Mouse (Mus musculus): ENCODE data around the gene Adgrl1. TPM values are rescaled to one million over a fixed set of nuclear protein-coding genes. Genes with fewer than 3 reads are reported as not detected.

Adgrl1 gene
- polyA plus RNA-seq, 1 experiment from 2014 or later = 23.0 TPM

DNA sequence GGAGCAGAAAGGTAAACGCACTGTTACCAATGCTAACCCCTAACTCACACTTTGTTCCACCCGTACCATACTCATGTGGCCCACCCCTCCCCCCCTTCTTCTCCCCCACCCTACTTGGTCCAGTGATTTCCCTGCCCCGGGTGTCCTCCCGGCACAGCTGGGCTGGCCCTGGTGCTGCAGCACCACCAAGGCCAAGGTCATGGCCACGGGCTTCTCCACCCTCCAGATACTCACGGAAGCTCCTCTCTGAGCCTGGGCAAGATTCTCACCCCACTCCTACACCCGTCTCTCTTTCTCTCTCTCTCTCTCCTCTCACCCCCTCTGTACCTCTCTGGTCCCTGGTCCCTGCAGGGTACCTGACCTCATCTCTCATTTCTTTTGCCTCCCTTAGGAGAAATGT is 26.4 kb downstream of the Adgrl1 start:
- no peak overlapping the region for H3K9ac ChIP-seq (ENCODE audit: low read length)
- ATAC-seq (ENCODE audit: insufficient number of reproducible peaks, low FRiP score, low TSS enrichment, low read depth) = no peak
- H3K36me3 ChIP-seq (ENCODE audit: control insufficient read depth, insufficient read depth, low read length) = peaks cover 23% of the 10 kb centered on the region
- no peak for DNase-seq (ENCODE audit: low spot score)
- no peaks in the 10 kb centered on the region for H3K4me1 ChIP-seq (ENCODE audit: control insufficient read depth, insufficient read depth, low read length)
- H3K4me3 ChIP-seq (ENCODE audit: low read depth, low read length) = no peak overlapping the region
- no peaks in the 10 kb centered on the region for H3K27me3 ChIP-seq (ENCODE audit: control insufficient read depth, insufficient read depth, low read length)
- H3K9me3 ChIP-seq (ENCODE audit: control insufficient read depth, low read length) = no peaks in the 10 kb centered on the region
- no peak overlapping the region for H3K27ac ChIP-seq (replicated peaks; ENCODE audit: low read depth, low read length)
- H3K4me2 ChIP-seq (ENCODE audit: low read depth, severe bottlenecking) = no peak overlapping the region
- WGBS = 74% methylated on average over 7 of the region's 7 CpGs

DNA sequence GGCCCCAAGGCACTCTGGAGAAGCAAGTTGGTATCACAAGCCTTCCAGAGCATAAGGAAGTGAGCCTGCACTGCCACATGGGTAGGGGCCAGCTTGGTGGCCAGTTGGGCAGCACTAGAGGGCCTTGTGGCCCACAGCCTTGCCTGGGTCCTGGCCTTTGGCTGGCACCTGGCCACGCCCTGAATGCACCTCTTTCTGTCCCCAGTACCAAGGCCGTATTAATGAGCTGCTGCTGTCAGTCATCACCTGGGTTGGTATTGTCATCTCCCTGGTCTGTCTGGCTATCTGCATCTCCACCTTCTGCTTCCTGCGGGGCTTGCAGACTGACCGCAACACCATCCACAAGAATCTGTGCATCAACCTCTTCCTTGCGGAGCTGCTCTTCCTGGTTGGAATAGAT is 34.3 kb downstream of the Adgrl1 start:
- ATAC-seq (ENCODE audit: insufficient number of reproducible peaks, low FRiP score, low TSS enrichment, low read depth) (no peak), DNase-seq (ENCODE audit: low spot score) (no peak)
- Histone ChIP-seq H3K4me1 (ENCODE audit: control insufficient read depth, insufficient read depth, low read length) (no peaks in the 10 kb centered on the region), H3K4me2 (ENCODE audit: low read depth, severe bottlenecking) (no peak overlapping the region), H3K9ac (ENCODE audit: low read length) (no peak overlapping the region; the same call in 1 of the 2 replicates), H3K9me3 (ENCODE audit: control insufficient read depth, low read length) (no peaks in the 10 kb centered on the region), H3K27ac (replicated peaks; ENCODE audit: low read depth, low read length) (no peak overlapping the region), H3K4me3 (ENCODE audit: low read depth, low read length) (no peak overlapping the region), H3K27me3 (ENCODE audit: control insufficient read depth, insufficient read depth, low read length) (no peaks in the 10 kb centered on the region), H3K36me3 (ENCODE audit: control insufficient read depth, insufficient read depth, low read length) (peaks cover 46% of the 10 kb centered on the region)
- 91% methylated on average over 5 of the region's 5 CpGs for WGBS

DNA sequence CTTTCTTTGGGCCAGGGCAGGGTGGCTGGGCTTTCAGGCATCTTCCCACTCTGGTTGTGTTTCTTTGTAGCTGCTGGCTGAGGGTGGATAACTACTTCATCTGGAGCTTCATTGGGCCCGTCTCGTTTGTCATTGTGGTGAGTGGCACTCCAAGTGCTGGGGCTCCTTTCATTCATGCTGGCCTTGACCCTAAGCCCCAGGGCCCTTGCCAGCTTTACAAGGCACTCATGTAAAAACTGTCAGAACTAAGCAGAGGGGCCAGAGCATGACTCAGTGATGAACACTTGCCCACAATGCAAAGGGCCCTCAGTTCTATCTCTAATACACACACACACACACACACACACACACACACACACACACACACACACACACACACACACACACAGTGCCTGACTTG is 35.1 kb downstream of the Adgrl1 start:
- Histone ChIP-seq H3K9me3 (ENCODE audit: control insufficient read depth, low read length) (no peaks in the 10 kb centered on the region), H3K4me1 (ENCODE audit: control insufficient read depth, insufficient read depth, low read length) (no peaks in the 10 kb centered on the region), H3K27me3 (ENCODE audit: control insufficient read depth, insufficient read depth, low read length) (no peaks in the 10 kb centered on the region), H3K36me3 (ENCODE audit: control insufficient read depth, insufficient read depth, low read length) (peaks cover 44% of the 10 kb centered on the region), H3K4me3 (ENCODE audit: low read depth, low read length) (no peak overlapping the region), H3K4me2 (ENCODE audit: low read depth, severe bottlenecking) (no peak overlapping the region), H3K9ac (ENCODE audit: low read length) (no peak overlapping the region), H3K27ac (replicated peaks; ENCODE audit: low read depth, low read length) (no peak overlapping the region)
- ATAC-seq (ENCODE audit: insufficient number of reproducible peaks, low FRiP score, low TSS enrichment, low read depth) = no peak
- DNase-seq (ENCODE audit: low spot score) = no peak
- WGBS = 97% methylated on average over 2 of the region's 2 CpGs

DNA sequence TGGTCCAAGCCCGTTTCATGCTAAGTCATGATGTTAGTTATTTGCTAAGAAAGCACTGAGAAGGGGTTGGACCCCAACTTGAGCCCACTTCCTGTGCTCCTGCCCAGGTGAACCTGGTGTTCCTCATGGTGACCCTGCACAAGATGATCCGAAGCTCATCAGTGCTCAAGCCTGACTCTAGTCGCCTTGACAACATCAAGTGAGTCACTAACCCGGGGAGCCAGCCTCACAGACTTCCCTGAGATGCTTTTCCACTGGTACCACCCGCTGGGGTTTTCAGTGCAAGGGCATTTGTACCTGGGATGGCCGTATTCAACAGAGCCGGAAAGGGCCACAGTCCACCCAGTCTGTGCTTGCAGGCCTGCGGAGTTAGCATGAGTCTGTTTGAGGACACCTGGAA is 35.5 kb downstream of the Adgrl1 start:
- 89% methylated on average over 8 of the region's 8 CpGs for WGBS

DNA sequence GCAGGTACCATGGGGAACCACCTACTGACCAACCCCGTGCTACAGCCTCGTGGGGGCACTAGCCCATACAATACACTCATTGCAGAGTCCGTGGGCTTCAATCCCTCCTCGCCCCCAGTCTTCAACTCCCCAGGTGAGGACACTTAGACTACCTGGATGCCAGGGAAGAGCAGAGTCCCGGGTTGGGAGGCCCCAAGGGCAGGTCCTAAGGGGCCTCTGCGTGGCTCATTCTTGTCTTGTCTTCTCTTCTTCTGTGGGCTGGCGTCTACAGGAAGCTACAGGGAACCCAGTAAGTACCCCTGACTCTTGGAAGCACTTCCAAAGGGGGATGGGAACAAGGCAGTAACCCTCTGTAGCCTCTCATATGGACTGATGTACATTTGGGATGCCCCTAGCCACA is 37.7 kb downstream of the Adgrl1 start:
- Histone ChIP-seq H3K9me3 (ENCODE audit: control insufficient read depth, low read length) (no peaks in the 10 kb centered on the region), H3K9ac (ENCODE audit: low read length) (no peak overlapping the region), H3K4me2 (ENCODE audit: low read depth, severe bottlenecking) (no peak overlapping the region), H3K36me3 (ENCODE audit: control insufficient read depth, insufficient read depth, low read length) (peaks cover 28% of the 10 kb centered on the region), H3K27me3 (ENCODE audit: control insufficient read depth, insufficient read depth, low read length) (no peaks in the 10 kb centered on the region), H3K27ac (replicated peaks; ENCODE audit: low read depth, low read length) (no peak overlapping the region), H3K4me3 (ENCODE audit: low read depth, low read length) (no peak overlapping the region), H3K4me1 (ENCODE audit: control insufficient read depth, insufficient read depth, low read length) (no peaks in the 10 kb centered on the region)
- no peak for DNase-seq (ENCODE audit: low spot score)
- 89% methylated on average over 7 of the region's 7 CpGs for WGBS
- ATAC-seq (ENCODE audit: insufficient number of reproducible peaks, low FRiP score, low TSS enrichment, low read depth) = no peak

More for the DNA sequence above, 35.5 kb downstream of the Adgrl1 start:
- Histone ChIP-seq H3K9ac (ENCODE audit: low read length) (no peak overlapping the region), H3K27ac (replicated peaks; ENCODE audit: low read depth, low read length) (no peak overlapping the region), H3K9me3 (ENCODE audit: control insufficient read depth, low read length) (no peaks in the 10 kb centered on the region), H3K4me3 (ENCODE audit: low read depth, low read length) (no peak overlapping the region), H3K4me2 (ENCODE audit: low read depth, severe bottlenecking) (no peak overlapping the region), H3K36me3 (ENCODE audit: control insufficient read depth, insufficient read depth, low read length) (peaks cover 42% of the 10 kb centered on the region), H3K4me1 (ENCODE audit: control insufficient read depth, insufficient read depth, low read length) (no peaks in the 10 kb centered on the region), H3K27me3 (ENCODE audit: control insufficient read depth, insufficient read depth, low read length) (no peaks in the 10 kb centered on the region)
- DNase-seq (ENCODE audit: low spot score) (no peak), ATAC-seq (ENCODE audit: insufficient number of reproducible peaks, low FRiP score, low TSS enrichment, low read depth) (no peak)

DNA sequence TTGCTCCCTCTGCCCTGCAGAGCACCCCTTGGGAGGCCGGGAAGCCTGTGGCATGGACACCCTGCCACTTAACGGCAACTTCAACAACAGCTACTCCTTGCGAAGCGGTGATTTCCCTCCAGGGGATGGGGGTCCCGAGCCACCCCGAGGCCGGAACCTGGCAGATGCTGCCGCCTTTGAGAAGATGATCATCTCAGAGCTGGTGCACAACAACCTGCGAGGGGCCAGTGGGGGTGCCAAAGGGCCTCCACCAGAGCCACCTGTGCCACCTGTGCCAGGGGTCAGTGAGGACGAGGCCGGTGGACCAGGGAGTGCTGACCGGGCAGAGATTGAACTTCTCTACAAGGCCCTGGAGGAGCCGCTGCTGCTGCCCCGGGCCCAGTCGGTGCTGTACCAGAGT is 38.4 kb downstream of the Adgrl1 start:
- Histone ChIP-seq H3K4me2 (ENCODE audit: low read depth, severe bottlenecking) (no peak overlapping the region), H3K9me3 (ENCODE audit: control insufficient read depth, low read length) (no peaks in the 10 kb centered on the region), H3K27ac (replicated peaks; ENCODE audit: low read depth, low read length) (no peak overlapping the region), H3K4me1 (ENCODE audit: control insufficient read depth, insufficient read depth, low read length) (no peaks in the 10 kb centered on the region), H3K4me3 (ENCODE audit: low read depth, low read length) (no peak overlapping the region), H3K27me3 (ENCODE audit: control insufficient read depth, insufficient read depth, low read length) (no peaks in the 10 kb centered on the region), H3K36me3 (ENCODE audit: control insufficient read depth, insufficient read depth, low read length) (peaks cover 22% of the 10 kb centered on the region; the same call in 1 of the 2 replicates), H3K9ac (ENCODE audit: low read length) (no peak overlapping the region)
- ATAC-seq (ENCODE audit: insufficient number of reproducible peaks, low FRiP score, low TSS enrichment, low read depth) = no peak
- WGBS = 90% methylated on average over 15 of the region's 15 CpGs
- DNase-seq (ENCODE audit: low spot score) = no peak

DNA sequence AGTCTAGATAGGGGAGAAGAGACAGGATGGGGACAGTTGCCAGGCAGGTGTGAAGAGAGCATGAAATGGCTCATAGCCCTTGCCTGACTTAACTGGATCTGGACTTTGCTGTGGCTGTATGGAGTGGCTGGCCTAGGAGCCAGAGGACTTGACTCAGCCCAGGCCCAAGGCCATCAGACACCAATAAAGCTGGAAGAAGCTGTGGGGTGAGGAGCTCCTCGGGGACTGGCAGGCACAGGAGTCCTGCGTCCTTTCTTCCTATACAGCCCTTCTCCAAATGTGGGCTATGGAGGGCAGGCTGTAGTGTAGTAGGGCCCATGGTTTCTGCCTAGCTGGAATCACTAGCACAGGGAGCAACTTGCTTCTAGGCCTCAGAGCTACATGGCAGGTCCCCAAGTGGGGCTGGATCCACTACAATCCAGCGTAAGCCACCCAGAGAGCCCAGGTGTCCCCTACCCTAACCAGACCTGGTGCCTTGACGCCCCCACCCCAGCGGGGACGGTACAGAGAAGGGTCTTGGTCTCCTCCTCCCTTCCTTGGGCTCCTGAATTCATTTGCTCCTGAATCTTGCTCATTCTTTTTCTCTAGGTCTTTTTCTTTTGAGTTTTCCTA is 41.3 kb downstream of the Adgrl1 start:
- WGBS = 72% methylated on average over 6 of the region's 6 CpGs
- Histone ChIP-seq H3K27me3 (ENCODE audit: control insufficient read depth, insufficient read depth, low read length) (no peaks in the 10 kb centered on the region), H3K27ac (replicated peaks; ENCODE audit: low read depth, low read length) (no peak overlapping the region), H3K36me3 (ENCODE audit: control insufficient read depth, insufficient read depth, low read length) (peaks cover 10% of the 10 kb centered on the region; the same call in 1 of the 2 replicates), H3K4me2 (ENCODE audit: low read depth, severe bottlenecking) (no peak overlapping the region), H3K4me3 (ENCODE audit: low read depth, low read length) (no peak overlapping the region), H3K9me3 (ENCODE audit: control insufficient read depth, low read length) (no peaks in the 10 kb centered on the region), H3K9ac (ENCODE audit: low read length) (no peak overlapping the region), H3K4me1 (ENCODE audit: control insufficient read depth, insufficient read depth, low read length) (no peaks in the 10 kb centered on the region)
- no peak for ATAC-seq (ENCODE audit: insufficient number of reproducible peaks, low FRiP score, low TSS enrichment, low read depth)
- no peak for DNase-seq (ENCODE audit: low spot score)

DNA sequence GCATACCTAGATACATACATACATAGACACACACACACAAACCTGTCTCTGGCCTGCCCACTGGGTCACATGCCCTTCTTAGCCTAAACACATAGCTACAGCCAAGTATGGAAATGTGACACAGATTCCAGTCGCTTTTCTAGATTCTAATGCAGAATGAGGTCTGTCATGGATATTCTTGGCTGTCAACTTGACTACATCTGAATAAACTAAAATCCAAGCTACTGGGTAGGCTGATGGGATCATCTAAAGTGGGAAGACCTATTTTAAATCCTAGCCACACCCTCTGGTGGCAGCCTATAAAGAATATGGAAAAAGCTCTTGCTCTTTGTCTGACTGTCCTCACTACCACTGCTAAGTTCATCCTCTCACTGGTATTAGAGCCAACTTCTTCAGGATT is 42.5 kb downstream of the Adgrl1 start:
- Histone ChIP-seq H3K9me3 (ENCODE audit: control insufficient read depth, low read length) (no peaks in the 10 kb centered on the region), H3K4me3 (ENCODE audit: low read depth, low read length) (no peak overlapping the region), H3K9ac (ENCODE audit: low read length) (no peak overlapping the region), H3K36me3 (ENCODE audit: control insufficient read depth, insufficient read depth, low read length) (peaks cover 5% of the 10 kb centered on the region; the same call in 1 of the 2 replicates), H3K27me3 (ENCODE audit: control insufficient read depth, insufficient read depth, low read length) (no peaks in the 10 kb centered on the region), H3K4me2 (ENCODE audit: low read depth, severe bottlenecking) (no peak overlapping the region), H3K4me1 (ENCODE audit: control insufficient read depth, insufficient read depth, low read length) (no peaks in the 10 kb centered on the region), H3K27ac (replicated peaks; ENCODE audit: low read depth, low read length) (no peak overlapping the region)
- no peak for ATAC-seq (ENCODE audit: insufficient number of reproducible peaks, low FRiP score, low TSS enrichment, low read depth)
- no peak for DNase-seq (ENCODE audit: low spot score)
- WGBS = 79% methylated on average over 1 of the region's 1 CpGs

DNA sequence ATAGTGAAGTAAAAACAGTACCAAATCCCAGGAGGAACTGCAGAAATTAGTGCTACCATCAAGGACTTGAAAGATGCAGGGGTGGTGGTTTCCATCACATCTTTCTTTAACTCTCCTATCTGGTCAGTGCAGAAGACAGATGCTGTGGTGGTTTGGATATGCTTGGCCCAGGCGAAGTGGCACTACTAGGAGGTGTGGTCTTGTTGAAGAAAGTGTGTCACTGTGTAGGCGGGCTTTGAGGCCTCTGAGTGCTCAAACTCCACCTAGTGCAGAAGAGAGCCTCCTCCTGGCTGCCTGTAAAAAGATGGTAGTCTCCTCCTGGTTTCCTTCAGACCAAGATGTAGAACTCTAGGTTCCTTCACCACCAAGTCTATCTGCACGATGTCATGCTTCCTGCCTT is 45.6 kb downstream of the Adgrl1 start:
- no peak overlapping the region for H3K4me2 ChIP-seq (ENCODE audit: low read depth, severe bottlenecking)
- no peak overlapping the region for H3K9ac ChIP-seq (ENCODE audit: low read length)
- no peak for DNase-seq (ENCODE audit: low spot score)
- no peaks in the 10 kb centered on the region for H3K27me3 ChIP-seq (ENCODE audit: control insufficient read depth, insufficient read depth, low read length)
- H3K27ac ChIP-seq (replicated peaks; ENCODE audit: low read depth, low read length) = no peak overlapping the region
- H3K36me3 ChIP-seq (ENCODE audit: control insufficient read depth, insufficient read depth, low read length) = no peaks in the 10 kb centered on the region
- H3K4me1 ChIP-seq (ENCODE audit: control insufficient read depth, insufficient read depth, low read length) = no peaks in the 10 kb centered on the region
- ATAC-seq (ENCODE audit: insufficient number of reproducible peaks, low FRiP score, low TSS enrichment, low read depth) = no peak
- H3K4me3 ChIP-seq (ENCODE audit: low read depth, low read length) = no peak overlapping the region
- H3K9me3 ChIP-seq (ENCODE audit: control insufficient read depth, low read length) = no peaks in the 10 kb centered on the region
- WGBS = 68% methylated on average over 3 of the region's 3 CpGs
